Mouse (Mus musculus): Measurements from ENCODE around the gene Hcrt.

The Hcrt gene

DNA sequence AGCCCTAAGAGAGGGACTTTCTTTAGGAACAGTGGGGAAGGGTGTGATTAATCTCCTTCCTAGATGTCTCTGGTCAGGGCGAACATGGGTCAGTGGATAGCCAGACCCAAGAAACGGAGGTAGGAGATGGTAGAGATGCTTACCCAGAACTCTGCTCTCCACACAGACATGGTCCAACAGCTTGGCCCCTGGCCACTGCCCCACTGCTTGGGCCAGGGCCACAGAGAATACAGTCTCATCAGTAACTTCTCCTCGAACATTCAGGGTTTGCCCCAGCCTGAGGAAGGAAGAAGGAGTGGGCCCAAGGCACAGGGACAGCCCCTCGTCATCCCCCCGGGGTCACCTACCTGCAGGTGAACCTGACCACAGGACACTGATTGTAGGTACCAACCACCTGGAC lies 5.1 kb upstream of the Hcrt start:
- no peak for DNase-seq (ENCODE audit: low spot score in 2 of 2)

DNA sequence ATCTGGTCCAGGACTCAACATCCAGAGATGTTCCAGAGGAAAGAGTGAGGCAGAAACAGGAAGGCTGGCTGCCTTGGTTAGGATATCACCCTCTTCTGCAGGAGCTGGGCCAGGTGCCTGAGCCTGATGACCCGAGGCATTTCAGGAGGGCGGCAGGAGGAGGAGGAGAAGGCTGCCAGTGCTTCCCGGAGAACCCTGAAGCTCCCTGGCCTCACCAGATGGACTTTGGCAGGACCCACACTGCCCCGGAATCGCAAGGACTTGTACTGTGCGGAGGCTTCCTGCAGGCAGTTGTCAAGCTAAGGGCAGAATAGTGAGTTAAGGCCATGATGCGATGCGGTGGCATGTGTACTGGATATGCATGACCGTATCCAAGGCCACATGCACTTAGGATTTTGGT lies 4.0 kb upstream of the Hcrt start:
- no peak for DNase-seq (ENCODE audit: low spot score in 2 of 2)

DNA sequence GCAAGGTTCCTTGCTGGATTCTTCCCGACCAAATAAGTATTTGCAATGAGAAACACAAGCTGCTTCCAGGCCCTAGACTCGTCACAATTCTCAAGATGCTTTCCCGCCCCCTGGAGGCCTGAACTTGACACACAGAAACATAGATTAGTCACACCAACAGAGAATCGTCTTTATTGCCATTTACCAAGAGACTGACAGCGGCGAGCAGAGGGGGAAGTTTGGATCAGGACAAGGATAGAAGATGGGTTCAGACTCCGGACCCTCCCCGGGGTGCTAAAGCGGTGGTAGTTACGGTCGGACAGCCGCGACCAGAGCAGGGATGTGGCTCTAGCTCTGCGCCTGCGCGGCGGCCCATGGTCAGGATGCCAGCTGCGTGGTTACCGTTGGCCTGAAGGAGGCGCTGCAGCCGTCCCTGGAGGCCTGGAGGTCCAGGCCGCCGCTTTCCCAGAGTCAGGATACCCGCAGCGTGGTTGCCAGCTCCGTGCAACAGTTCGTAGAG lies 1.1 kb downstream of the Hcrt start:
- peak; percentile 72 to 76 for DNase-seq (ENCODE audit: low spot score in 2 of 2)

DNA sequence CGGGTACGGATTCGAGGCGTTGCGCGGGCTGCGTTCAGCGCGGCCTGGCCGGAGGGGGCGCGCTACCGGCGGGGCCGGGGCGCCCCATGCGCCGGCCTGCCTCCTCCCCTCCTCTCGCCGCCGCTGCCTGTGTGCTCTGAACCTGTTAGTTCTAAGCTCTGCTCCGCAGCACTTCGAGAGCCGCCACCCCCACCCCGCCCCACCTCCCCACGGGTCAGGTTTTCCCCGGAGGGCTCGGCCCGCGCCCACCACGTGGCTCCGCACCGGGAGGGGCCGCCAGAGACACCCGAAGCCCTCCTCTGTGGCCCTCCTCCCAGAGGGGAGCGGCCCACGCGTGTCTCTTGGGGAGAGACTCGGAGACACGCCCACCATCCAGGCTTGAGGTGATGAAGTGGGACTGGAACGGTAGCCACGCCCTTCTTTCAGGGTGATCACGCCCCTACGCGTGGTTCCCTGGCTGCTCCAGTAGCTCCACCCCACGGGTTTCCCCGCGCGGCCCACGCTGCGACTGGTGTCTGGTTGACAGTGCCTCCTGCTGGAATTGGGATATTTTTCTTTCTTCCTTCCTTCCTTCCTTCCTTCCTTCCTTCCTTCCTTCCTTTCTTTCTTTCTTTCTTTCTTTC lies 3.0 kb downstream of the Hcrt start, which contains the start of gene Kcnh4:
Gene Kcnh4 (minus strand): TSS at position 332 of the 623 bp plus-strand sequence.
- peak; percentile 82 to 83 for DNase-seq (ENCODE audit: low spot score in 2 of 2)

DNA sequence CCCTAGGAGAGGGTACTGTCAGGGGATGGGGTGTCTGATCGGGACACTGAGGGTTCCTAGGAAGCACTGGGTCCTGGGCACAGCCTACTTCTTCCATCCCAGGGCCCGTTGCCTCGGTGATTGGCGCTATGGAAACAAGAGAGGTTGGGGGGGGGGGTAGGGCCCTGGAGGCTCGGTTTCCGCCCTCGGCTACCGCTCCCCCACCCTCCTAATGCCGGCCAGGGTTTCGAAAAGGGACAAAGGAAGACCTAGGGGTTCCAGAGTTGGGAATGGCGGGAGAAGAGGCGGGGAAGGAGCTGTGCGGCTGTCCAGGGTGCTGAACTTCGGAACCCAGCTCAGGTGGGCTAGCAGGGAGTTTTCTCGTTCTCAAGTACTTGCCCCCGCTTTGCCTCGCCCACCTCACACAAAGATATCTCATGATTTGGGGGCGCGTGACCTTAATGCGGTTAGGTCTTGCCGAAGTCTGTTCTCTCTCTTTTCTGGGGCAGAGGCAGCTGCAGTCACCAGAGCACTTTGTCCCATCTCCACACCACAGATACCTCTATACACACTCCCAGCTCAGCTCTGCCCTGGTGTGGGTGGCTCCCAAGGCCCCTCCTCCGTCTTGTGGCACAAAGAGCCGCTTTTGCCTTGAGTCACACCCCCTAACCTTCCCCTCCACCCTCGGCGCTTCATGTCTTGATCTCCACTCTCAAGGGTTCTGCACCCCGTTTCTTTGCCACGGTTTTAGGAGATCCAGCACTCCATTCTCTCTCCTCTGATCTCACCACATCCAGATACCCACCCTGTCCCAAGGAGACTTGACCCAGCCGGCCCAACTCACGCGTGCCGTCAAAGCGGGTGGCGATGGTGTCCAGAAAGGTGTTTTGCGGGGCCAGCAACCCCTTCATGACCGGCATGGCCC lies 3.8 kb downstream of the Hcrt start:
- DNase-seq (ENCODE audit: low spot score in 2 of 2), result no peak

DNA sequence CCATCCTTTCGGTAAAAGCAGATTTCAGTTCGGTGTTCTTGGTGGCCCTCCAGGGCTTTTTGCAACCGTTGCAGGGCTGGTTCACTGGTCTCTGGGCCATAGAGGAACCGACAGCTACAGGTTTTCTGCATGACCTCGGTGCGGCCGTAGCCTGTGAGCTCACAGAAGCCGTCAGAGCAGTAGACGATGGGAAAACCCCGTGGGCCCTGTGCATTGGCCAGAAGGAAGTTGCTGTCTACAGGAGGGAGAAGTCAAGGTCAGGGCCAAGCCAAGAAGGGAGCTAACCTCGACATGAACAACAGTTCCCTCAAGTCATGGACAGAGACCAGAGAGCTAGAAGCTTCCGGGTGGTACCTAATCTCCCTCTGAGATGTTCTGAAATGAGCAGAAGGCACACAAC lies 5.2 kb downstream of the Hcrt start:
- peak; percentile 45 to 52 for DNase-seq (ENCODE audit: low spot score in 2 of 2)

DNA sequence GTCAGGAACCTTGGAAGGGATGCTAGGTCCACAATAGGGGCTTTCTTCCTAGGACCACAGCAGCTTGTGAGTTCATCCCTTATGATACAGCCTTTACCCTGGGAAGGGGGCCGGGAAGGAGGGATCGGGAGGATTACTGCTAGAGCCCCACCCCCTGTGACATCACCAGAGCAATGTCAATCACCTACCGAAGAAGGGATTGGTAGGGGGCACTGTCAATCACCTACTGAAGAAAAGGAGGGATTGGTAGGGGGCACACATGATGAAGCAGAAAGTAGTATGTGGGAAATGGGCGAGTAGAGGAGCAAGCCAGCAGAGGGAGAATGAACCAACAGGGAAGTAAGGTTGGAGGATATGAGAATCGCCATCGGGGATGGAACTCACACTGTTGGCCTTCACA lies 6.3 kb downstream of the Hcrt start:
- DNase-seq (ENCODE audit: low spot score in 2 of 2), result no peak

DNA sequence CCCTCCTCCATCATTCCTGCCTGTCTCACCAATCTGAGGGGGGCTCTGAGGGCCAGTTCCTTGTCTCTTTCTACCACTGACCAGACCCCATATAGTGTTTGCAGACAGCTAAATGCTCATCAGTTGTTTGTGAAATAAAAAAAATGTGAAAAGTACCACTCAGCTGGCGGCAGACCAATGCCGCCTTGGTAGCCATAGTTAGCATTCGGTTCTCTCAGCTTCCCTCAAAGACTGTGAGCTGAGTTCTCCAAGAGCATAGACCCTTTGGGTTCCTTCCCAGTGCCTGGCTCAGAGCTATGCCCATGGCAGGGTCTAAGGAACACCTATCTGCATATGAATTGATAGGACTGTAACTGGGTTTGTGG lies 8.1 kb downstream of the Hcrt start:
- DNase-seq (ENCODE audit: low spot score in 2 of 2), result no peak

DNA sequence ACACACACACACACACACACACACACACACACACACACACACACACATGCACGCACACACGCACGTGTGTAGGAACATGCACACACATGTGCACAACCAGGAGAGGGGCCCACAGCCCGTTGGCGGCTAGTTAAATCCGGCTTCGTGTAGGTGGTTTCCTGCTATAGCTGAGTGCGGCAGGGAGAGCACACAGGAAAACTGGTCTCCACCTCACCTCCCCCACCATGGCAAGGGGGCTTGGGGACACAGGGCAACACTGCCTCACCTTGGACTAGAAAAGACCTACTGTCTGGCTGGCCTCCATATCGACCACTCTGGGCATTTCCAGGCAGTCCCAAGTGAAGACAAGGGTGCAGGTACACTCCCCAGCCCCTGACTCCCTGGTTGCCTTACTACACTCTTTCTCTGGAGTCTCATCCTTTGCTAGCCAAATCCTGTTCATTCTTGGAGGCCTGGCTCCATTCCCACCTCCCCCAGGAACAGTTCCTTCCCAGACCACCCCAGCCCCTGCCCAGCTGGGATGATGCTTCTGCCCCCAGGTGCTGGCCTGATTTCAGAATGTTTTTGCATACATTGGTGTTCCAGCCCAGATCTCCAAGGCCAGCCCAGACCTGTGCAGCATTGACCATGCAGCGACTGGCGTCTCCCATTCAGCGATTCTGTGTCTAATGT lies 8.6 kb downstream of the Hcrt start:
- no peak for DNase-seq (ENCODE audit: low spot score in 2 of 2)

DNA sequence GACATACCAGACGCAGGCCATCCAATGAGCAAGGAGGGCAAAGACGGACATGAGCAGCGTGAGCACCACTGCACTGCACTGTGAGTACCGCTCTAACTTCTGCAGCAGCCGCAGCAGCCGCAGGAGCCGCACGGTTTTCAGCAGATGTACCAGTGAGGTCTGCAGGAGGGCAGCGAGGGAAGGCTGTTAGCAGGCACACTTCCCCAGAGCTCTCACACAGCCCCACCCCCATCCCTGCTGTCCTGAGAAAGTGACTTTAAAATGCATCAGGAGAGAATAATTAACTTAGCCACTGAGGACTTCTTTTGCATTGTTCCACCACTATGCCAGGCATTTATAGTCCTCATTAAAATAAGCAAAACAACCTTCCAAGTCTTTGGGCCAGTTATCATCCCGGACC lies 10.4 kb downstream of the Hcrt start:
- no peak for DNase-seq (ENCODE audit: low spot score in 2 of 2)

DNA sequence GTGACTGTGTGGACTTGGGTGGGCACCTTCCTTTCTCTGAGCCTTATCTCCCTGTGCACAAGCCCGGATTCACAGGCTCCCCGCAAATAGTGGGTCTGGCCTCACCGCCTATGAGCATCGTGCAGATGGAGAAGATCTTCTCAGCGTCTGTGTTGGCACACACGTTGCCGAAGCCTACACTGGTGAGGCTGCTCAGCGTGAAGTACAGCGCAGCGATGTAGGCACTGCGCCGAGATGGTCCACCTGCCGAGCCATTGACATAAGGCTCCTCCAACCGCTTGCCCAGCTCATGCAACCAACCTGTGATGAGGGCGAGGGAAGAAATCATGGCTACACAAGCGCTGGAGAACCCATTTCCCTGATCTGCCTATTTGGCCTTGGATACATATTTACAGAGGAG lies 12.6 kb downstream of the Hcrt start:
- no peak for DNase-seq (ENCODE audit: low spot score in 2 of 2)

DNA sequence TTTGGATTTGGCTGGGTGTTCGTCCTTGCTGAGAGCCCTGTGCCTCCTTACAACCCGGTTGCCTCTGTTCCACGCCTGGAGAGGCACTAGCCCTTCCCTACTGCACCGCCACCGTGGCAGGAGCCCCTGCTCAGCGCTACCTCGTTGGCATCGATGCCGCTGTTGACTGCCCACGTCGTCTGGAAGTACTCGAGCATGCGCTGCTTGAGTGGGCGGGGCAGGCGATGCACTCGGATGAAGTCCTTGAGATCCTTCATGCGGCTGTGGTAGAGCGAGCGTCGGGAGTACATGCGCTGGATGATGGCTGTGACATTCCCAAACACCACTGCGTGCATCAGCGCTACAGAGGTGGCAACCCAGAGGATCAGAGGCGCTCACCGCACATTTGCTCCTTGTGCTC lies 13.3 kb downstream of the Hcrt start:
- DNase-seq (ENCODE audit: low spot score in 2 of 2), result no peak

DNA sequence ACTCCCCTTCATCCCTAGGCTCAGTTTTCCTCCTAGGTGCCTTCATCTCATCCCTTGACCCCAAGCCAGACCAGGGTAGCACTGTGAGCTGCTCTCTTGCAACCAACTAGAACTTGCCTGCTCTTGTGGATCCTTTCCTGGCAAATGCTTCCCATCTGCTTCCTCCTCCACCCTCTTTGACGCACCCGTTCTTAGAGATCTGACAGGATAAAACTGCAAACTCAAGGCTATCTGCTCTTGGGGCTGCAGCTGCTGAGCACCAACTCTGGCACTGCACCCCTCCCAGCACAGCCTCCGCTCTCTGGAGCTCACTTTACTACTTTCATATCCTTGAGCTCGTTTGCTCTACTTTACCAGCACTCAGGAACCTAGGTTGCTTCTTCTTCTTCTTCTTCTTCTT lies 14.1 kb downstream of the Hcrt start:
- DNase-seq (ENCODE audit: low spot score in 2 of 2), result no peak

DNA sequence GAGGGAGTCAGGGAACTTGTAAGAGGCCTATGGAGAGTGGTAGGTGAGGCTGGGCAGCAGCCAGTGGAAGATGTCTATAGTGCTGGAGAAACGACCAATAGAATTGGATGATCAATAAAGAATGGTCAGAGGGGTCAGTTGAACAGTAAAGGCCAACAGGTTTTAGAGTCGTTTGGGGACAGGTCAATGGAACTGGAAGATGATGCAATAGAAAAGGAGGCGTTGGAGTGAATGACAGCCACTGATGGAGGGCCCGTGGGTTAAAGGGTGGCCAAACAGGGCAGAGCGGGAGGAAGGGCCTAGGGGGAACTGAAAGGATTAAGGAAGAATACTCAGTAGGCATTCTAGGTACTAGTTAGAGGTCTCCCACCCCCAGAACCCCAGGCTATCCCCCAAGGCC lies 15.6 kb downstream of the Hcrt start:
- DNase-seq (ENCODE audit: low spot score in 2 of 2), result no peak

DNA sequence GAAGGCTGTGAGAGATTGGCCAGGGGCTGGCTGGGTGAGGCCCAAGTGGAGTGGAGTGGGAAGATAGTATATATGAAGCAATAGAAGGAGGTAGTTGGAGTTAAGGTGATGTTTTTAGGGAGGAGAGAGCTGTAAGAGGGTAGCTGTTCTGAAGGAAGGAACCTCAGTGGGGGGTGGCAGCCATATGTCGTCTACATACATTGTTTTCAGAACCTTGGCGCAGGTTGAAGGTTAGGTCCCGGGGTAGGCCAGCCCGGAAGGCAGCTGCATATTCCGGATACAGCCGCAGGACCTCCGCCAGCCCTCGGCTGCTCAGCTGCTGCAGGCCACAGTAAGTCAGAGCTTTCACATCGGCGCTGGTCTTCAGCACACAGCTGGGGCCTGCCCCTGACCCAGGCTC lies 16.2 kb downstream of the Hcrt start:
- no peak for DNase-seq (ENCODE audit: low spot score in 2 of 2)

DNA sequence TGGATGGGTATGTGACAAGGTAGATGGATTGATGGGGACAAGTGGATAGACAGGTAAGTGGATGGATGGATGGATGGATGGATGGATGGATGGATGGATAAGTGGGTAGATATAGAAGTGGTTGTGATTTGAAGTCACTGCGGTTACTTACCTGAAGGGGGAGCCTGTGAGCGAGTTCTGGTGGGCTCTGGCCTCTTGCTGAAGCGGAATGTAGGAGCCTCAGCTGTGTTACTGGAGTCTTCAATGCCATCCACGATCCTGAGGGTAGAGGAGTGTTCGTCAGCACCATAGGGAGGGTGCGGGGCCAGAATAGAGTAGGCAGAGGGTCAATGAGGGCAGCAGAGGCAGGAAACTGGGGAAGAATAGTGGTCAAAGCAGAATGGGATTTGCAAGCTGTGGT lies 17.6 kb downstream of the Hcrt start:
- peak; percentile 39 to 56 for DNase-seq (ENCODE audit: low spot score in 2 of 2)

DNA sequence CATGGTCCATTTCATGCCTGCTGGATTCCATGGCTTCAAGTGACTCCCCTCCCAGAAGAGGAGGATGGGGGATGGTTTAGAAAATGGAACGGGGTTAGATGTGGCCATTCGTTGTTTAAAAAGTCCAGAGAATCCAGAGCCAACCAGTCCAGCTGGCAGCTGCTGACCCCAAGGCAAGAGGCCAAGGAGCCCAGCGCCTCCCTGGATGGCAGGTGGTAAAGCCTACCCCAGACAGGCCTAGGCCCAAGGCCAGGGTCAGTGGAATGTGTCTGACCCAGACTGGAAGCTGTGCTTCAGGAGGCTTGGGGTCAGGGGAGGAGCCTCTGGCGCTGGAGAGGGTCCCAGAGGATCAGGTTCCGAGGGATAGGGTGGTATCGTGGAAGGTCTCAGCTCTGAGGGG lies 21.4 kb downstream of the Hcrt start:
- no peak for DNase-seq (ENCODE audit: low spot score in 2 of 2)

DNA sequence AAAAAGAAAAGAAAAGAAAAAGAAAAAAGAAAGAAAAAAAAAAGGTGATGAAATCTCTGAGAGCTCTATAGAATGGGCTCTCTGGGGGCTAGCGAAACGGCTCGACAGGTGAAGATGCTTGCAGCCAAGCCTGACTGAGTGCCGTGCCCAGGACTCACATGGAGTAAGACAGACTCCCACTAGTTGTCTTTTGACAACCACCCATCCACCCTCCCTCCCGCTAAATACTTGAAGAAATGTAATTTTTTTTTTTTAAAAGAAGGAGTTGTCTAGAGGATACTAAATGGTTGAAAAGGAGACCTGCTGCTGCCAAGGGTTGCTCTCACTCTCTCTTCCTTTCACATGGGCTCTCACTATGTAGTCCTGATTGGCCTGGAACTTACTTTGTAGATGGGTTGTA lies 24.0 kb downstream of the Hcrt start:
- DNase-seq (ENCODE audit: low spot score in 2 of 2), result no peak

DNA sequence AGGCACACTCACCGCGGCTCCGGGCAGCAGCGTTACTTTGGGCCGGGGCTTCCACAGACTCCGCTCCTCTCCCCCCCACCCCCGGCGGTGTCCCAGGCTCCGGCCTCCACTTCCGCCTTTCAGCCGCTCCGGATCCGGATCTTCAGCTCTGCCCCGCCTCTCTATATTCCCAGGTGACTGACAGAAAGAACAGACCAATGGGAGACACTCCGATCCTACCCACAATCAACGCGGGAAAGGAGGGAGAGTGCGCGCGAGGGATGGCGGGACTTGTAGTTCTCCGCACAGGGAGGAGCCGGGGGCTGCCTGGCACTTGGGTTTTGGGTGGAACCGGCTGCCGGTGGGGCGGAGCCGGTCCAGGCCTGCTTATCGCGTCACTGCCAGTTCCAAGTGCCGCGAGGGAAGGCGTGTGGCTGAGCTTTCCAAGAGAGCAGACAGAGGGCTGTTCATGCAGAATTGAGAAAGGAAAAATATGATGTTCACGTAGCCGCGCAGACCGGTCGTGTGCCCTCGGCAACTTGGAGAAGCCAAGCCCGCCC lies 24.6 kb downstream of the Hcrt start, which contains the start of gene Rab5c:
Gene Rab5c (minus strand): TSS at position 150 of the 539 bp plus-strand sequence.
- peak; percentile 99 to 100 for DNase-seq (ENCODE audit: low spot score in 2 of 2)

DNA sequence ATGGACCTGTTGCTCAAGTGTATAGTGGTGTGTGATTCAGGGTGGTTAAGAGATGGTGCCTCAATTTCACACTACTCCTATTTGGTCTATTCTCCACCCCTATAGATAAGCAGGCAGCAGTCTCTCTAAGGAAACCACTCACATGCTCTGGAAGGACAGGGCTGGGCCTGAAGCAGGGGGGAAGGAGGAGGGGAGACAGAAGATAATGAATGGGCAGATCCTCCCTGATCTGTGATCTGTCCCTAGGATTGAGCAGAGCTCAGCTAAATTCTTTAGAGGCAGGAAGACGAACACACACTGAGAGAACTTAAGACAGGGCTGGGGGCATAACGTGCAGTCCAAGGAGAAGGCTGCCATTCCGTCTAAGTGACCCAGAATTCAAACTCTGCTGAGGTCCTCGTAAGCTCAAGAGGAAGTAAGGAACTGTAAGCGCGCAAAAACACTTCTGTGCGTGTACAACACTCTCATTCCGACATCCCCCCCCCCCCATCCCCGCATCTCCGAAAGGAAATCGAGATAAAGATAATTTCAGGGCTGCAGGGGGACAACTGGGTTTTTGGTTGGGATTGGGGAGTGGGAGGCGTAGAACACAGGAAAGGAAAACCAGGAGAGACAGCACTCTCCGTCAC lies 25.5 kb downstream of the Hcrt start:
- peak; percentile 44 to 55 for DNase-seq (ENCODE audit: low spot score in 2 of 2)

DNA sequence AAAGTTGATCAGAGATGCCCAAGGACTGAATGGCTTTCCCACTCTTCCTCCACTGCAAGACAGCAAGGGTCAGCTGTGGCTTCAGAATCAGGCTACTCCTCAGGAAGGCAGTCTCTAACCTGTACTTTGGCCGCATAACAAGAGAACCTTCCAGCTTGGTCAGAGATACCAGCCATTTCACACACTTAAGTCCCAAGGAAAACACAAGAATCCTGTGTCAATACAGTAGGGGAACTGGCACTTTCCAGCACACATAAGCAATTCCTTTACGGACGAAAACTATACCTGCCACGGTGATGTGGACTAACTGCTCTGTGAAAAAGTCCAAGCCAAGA lies 26.0 kb downstream of the Hcrt start:
- no peak for DNase-seq (ENCODE audit: low spot score in 2 of 2)

All from spleen, postnatal 36 days (tissue).